Mouse (Mus musculus) cortical plate, adult 2 months (tissue): ENCODE data around the gene Mcm2. TPM values are rescaled to one million over a fixed set of nuclear protein-coding genes. Genes with fewer than 3 reads are reported as not detected.
A peak's percentile ranks its signal among the peaks of the same experiment; 100 is the strongest.

Experiments used
- H3K27ac ChIP-seq: fragments of 200-500 bp; 2 replicates; pipeline ENCODE4 v1.5.1; 2012; ENCODE audit warnings: low read length, control low read depth, inconsistent platforms; ENCODE audit not compliant: insufficient read depth
- H3K4me1 ChIP-seq: fragments of 200-500 bp; 2 replicates; pipeline ENCODE4 v1.6.1; 2011; ENCODE audit warnings: low read length; ENCODE audit not compliant: control insufficient read depth, insufficient read depth
- H3K4me3 ChIP-seq: fragments of 200-500 bp; 2 replicates; pipeline ENCODE4 v1.5.1; 2011; ENCODE audit warnings: mild to moderate bottlenecking, low read length, control low read depth; ENCODE audit not compliant: insufficient read depth
- CTCF ChIP-seq: fragments of 200-500 bp; IDR thresholded peaks from 2 replicates; pipeline ENCODE4 v1.5.1; 2011; ENCODE audit warnings: mild to moderate bottlenecking, control low read depth, low read length; ENCODE audit not compliant: insufficient read depth; ENCODE audit errors: extremely low read depth
- POLR2A ChIP-seq: fragments of 200-500 bp; IDR thresholded peaks from 2 replicates; pipeline ENCODE4 v1.6.1; 2011; ENCODE audit warnings: mild to moderate bottlenecking, low read length, control low read depth; ENCODE audit not compliant: insufficient read depth; ENCODE audit errors: extremely low read depth
- polyA plus RNA-seq: library from polyadenylated mRNA; depleted of rRNA; stranded (reverse); fragments of >200 nt; gene quantifications from 2 replicates; pipeline ENCODE4 v1.2.3, GENCODE M21; 2012

Gene Mcm2
- polyA plus RNA-seq, 1 experiment = 4.4 TPM

DNA sequence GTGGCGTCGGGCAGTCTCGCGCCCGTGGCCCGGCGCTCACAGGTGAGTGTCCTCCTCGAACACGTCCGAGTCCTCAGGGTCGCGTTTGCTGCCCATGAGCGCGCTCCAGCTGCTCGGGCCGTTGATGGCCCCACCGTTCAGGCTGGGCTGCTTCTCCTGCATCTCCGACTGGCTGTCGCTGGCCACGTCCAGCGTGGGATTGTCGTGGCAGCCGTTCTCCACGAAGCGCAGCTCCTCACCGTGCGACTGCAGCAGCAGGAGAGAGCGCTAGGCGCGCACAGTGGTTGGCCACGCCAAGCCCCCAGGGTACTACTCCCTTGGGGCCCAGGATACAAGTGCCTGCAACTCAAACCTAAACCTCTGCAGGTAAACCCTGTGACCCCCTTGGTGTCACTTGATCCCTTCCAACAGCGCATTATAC is 55.8 kb downstream of the Mcm2 start:
- Histone ChIP-seq H3K27ac (peak overlapping the region; percentile 46; the same call in 1 of the 2 replicates), H3K4me1 (no peaks in the 10 kb centered on the region), H3K4me3 (peak overlapping the region; percentile 91)
- TF ChIP-seq CTCF (no peak), POLR2A (0 out of 2 replicates have a peak, but pooled peaks have one; percentile 15)

DNA sequence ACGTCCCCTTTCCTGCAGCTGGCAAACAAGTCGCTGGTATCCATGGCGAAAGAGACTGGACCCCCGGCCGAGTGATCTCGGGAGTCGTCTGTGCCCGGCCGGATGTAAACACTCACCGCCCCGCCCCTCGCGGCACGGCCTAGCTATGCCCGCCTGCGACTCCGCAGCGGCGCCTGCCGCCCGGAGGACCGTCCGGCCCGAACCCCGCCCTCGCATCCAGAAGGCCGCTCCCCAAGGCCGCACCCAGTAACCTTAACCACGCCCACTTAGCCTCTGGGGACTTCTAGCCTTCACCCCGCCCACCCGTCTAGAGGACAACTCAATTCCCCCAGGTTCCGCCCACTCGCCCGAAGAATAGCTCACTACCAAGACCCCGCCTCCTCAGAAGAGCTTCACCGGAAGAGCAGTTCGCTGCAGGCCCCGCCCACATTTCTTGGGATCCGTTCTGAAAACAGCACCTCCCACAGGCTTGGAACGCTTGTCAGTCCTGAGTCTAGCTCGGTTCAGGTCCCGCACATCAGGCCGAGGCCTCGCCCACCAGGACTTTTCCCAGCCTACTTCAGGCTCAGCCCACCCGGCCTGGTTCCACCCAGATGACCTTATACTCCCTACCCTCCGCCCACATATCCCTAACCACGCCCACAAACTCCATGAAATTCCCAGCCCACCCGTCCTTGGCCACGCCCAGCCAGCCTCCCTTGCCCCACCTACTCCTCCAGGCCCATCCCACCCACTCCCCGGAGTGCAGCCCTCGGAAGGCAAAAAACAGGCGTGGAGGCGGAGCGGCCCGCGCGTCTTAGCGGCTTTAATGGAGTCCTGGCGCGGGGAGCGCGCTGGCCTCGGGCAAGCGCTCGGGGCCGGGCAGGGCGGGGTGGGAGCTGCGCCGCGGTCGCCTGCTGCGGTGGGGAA is 56.5 kb downstream of the Mcm2 start, which contains the start of gene Abtb1:
Gene Abtb1 (minus strand): TSS at position 204 of the 909 bp plus-strand sequence.
- Histone ChIP-seq H3K4me3 (peak within 1 kb of the TSS; percentile 91), H3K27ac (peak within 1 kb of the TSS; percentile 74), H3K4me1 (no peaks in the 10 kb centered on the region)
- TF ChIP-seq POLR2A = peak; percentile 48
- peak; percentile 19; the same call in 1 of the 2 replicates for TF ChIP-seq CTCF

DNA sequence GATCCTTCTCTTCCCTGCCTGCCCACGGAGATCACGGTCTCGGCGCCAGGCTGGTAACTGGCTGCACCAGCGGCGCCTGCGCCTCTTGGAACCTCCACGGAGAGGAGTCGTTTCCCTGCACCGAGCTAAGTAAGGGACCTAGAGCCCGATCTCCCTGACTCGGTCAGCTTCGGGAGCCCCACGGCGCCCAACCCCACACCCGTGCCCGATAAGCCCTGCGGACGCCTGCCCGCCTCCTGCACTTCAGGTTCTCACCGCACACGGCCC is 57.1 kb downstream of the Mcm2 start:
- H3K27ac ChIP-seq = peak overlapping the region; percentile 74
- peak overlapping the region; percentile 91 for H3K4me3 ChIP-seq
- H3K4me1 ChIP-seq = no peaks in the 10 kb centered on the region
- TF ChIP-seq POLR2A = no peak
- no peak for TF ChIP-seq CTCF

DNA sequence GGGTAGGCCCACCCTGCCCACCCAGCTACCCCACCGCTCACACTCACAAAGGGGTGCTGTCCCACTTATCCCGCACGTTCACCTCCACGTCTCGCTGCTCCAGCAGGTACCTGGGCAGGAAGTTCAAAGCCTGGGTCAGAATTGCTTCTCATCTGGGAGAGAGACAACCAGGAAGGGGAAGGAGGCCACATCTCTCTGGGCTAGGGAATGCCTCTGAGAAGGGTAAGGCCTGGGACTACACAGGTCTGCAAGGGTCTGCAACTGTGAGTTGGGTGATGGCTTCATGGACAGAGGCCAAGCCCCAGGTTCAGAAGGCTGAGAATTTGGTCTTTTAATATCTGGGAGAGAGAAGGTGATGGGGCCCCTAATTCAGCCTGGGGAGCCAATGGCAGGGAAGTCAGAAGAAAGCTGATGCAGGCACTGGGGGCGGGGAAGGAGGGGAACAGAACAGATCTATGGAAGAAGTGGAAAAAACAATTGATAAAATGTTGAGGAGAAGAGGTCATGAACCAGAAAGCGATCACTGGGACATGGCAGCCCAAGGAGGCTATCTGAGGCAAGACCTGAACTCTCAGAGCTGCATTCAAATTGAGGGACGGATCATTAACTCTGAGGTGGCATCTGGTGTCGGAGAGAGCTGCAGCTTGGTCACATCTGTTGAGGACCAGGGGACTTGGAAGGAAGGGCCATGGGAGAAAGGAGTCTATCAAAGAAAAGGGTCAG is 57.6 kb downstream of the Mcm2 start:
- Histone ChIP-seq H3K4me1 (no peaks in the 10 kb centered on the region), H3K27ac (peak overlapping the region; percentile 74; the same call in 1 of the 2 replicates), H3K4me3 (peak overlapping the region; percentile 91)
- TF ChIP-seq CTCF = no peak

DNA sequence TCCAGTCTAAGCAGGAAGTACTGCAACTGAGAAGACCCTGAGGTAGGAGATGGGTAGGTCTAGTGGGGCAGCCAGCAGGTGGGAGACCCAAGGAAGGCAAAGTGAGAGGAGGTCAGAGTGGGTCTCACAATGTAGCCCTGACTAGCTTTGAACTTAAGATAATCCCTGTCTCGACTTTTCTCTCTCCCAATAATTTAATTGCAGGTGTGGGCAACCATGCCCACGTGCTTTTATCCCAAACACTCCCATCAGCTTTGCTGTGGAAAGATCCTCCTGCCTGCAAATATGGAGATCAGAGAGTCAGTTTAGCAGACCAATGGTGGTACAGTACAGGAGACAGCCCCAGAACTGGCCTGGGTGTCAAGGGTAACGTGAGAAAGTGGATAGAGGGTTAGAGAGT is 58.4 kb downstream of the Mcm2 start:
- TF ChIP-seq POLR2A (no peak), CTCF (no peak)

DNA sequence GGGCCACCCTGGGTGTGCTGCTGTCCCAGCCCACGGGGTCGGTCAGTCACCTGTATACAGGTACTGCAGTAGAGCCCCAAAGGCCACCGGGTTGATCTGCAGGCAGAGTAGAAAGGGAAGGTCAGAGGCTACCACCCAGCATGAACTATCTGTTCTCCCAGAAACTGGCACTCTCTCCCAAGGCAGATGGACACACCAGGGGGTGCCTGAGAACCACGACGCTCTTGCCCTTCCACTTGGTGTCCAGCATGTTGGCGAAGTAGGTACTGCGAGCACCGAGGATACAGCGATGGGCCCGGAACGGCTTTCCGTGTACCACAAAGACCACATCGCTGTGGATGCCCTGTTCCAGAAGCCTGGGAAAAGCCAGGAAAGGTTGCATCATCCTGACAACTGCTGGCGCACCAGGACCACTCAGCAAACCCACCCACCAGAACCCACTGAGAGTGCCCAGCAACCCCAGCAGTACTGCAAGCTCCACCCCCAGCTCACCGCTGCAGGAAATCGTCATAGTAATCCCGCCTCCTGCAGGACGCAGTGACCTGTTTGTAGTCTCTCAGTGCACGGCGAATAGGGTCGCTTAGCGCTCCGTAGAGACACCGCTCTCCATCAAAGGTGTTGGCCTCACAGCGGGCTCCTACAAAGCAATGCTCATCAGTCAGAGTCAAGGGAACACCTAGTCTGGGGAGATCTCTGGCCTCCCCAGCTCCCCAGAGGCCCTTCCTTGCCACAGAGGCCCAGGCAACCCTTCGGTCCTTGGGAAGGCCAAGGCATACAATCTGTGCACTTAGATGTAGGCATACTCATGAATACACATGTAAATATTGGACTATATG is 59.2 kb downstream of the Mcm2 start:
- TF ChIP-seq CTCF = no peak
- TF ChIP-seq POLR2A = no peak
- Histone ChIP-seq H3K4me1 (no peaks in the 10 kb centered on the region), H3K4me3 (no peak overlapping the region), H3K27ac (no peak overlapping the region)

More for the DNA sequence above, 58.4 kb downstream of the Mcm2 start:
- Histone ChIP-seq H3K4me1 (no peaks in the 10 kb centered on the region), H3K27ac (no peak overlapping the region), H3K4me3 (peak overlapping the region; percentile 91; the same call in 1 of the 2 replicates)

DNA sequence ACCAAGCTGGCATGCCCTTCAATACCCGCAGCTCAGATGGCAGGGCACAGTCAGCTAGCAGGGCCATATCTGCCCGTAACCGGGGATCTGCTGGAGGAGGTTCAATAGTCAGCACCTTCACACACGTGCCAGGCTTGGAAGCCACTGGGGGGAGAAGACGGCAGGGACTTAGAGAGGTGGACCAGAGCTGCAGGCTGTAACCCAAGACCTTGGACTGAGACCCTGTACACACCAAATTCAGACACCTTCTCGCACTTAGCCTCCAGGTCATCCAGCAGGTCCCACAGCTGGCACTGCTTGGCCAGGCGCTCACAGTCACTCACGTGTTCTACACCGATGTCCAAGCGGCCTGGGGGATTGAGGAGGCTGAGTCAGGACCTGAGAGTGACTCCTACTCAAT is 60.0 kb downstream of the Mcm2 start:
- Histone ChIP-seq H3K27ac (no peak overlapping the region), H3K4me3 (no peak overlapping the region), H3K4me1 (no peaks in the 10 kb centered on the region)
- TF ChIP-seq CTCF (no peak), POLR2A (no peak)

DNA sequence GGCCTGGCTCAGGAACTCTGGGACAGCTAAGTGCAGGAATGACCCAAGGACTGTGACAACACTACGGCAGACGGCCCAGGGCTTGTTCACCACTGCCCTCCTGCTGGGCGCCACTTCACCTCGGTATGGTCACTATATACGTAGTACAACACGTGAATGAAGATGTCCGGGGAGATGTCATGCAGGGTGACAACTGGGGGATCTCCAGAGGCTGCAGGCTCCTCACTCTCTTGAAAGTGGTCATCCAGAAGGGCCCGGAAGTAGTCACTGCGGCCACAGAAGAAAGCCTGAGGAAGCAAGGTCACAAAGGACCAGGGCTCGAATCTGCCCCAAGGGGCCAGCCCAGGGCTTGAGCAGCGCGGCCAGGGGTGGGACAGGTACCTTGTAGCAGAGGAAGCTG is 60.6 kb downstream of the Mcm2 start:
- Histone ChIP-seq H3K27ac (no peak overlapping the region), H3K4me3 (no peak overlapping the region), H3K4me1 (no peaks in the 10 kb centered on the region)
- TF ChIP-seq CTCF (no peak), POLR2A (no peak)

DNA sequence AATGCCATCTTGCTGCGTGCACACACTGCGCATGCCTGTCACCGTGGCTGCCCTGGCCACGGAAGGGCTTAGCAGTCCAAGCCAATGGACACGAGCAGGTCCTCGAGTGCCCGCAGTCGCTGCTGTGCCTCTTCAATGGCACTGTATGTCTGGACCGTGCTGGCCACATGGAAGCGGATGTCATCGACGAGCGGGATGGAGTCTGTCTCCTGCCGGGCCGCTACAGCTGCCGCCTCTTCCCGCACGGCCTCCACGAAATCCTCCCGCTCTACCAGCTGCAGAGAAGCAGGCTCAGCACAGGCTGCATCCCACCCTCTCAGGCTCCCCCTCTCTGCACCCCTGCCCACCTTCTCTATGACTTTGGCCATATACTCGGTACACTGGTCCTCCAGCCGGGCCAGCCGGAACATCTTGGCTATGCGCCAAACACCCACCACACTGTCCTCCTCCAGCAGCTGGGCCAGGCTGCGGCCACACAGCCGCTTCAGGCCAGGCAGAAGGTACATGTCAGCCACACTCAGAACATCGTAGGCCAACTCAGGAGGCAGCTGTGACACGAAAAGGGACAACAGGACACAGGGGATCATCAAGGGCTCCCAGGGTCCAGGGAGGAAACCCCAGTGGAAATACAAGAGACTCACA is 62.3 kb downstream of the Mcm2 start:
- Histone ChIP-seq H3K4me3 (no peak overlapping the region), H3K27ac (no peak overlapping the region), H3K4me1 (no peaks in the 10 kb centered on the region)
- TF ChIP-seq CTCF (no peak), POLR2A (no peak)
